In the genomic region with DNA sequence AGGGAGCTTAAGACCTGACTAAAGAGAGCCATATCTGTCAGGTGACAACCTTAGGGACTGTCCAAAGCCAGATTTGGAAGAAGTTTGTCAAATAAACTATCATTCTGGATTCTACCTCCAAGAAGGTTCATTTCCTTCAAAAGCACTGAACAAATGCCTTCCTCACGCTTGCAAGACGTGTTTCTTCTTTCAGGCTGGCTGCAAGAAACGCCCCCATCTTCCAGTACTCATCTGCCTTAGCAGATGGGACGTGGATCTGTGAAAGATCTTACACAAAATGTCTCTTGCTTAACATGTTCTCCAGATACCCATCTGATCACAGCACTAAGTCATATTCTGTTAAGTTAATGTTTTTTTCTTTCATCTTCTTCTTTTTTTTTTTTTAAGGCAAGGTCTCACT, we compare ENCODE assay signal across 21 mouse cellular contexts. TPM values are rescaled to one million over a fixed set of nuclear protein-coding genes. Genes with fewer than 3 reads are reported as not detected.
A peak's percentile ranks its signal among the peaks of the same experiment; 100 is the strongest.
DNase-seq lines count a peak whose midpoint lies in the region; ATAC-seq and TF ChIP-seq lines count a peak whose summit lies in the region.
"Had no signal": no experiment of that assay in that cellular context is flagged by ENCODE, and none has a peak within 500 bp of the region (broad histone marks: within the 10 kb centered on the region; RNA-seq: fewer than 3 reads in every experiment).

No protein-coding gene starts in this region.

- no peak overlapping the region for H3K4me2 ChIP-seq in hindbrain, embryonic 11.5 days (replicated peaks; ENCODE audit: low read depth, low read length)
- H3K4me2 ChIP-seq: forebrain, embryonic 15.5 days; hindbrain, embryonic 15.5 days; kidney, embryonic 15.5 days; limb, embryonic 15.5 days had no signal

- H3K4me1 ChIP-seq in hindbrain, embryonic 11.5 days (replicated peaks; ENCODE audit: control insufficient read depth, insufficient read depth, low read length) = no peaks in the 10 kb centered on the region
- H3K4me1 ChIP-seq: forebrain, embryonic 15.5 days; heart, embryonic 10.5 days; hindbrain, embryonic 15.5 days; kidney, embryonic 15.5 days; limb, embryonic 15.5 days had no signal

- H3K36me3 ChIP-seq in hindbrain, embryonic 11.5 days (ENCODE audit: control insufficient read depth, insufficient read depth, low read length) = peaks cover 13% of the 10 kb centered on the region

- no peak overlapping the region for H3K4me3 ChIP-seq in left cerebral cortex, adult 2 months
- H3K4me3 ChIP-seq in hindbrain, embryonic 11.5 days (ENCODE audit: low read depth, low read length) = no peak overlapping the region
- H3K4me3 ChIP-seq: forebrain, embryonic 15.5 days; heart, embryonic 10.5 days; hindbrain, embryonic 15.5 days; kidney, embryonic 15.5 days; limb, embryonic 15.5 days had no signal

- peak overlapping the region; percentile 53 for H3K27ac ChIP-seq in left cerebral cortex, adult 2 months
- no peak overlapping the region for H3K27ac ChIP-seq in hindbrain, embryonic 11.5 days (ENCODE audit: low read depth, low read length)
- H3K27ac ChIP-seq: forebrain, embryonic 15.5 days; heart, embryonic 10.5 days; hindbrain, embryonic 15.5 days; kidney, embryonic 15.5 days; limb, embryonic 15.5 days had no signal

- no peaks in the 10 kb centered on the region for H3K9me3 ChIP-seq in hindbrain, embryonic 11.5 days (ENCODE audit: control insufficient read depth, low read length)
- H3K9me3 ChIP-seq: forebrain, embryonic 15.5 days; heart, embryonic 10.5 days; hindbrain, embryonic 15.5 days; kidney, embryonic 15.5 days; limb, embryonic 15.5 days had no signal

- H3K27me3 ChIP-seq in hindbrain, embryonic 11.5 days (ENCODE audit: control insufficient read depth, insufficient read depth, low read length) = no peaks in the 10 kb centered on the region
- H3K27me3 ChIP-seq: forebrain, embryonic 15.5 days; hindbrain, embryonic 15.5 days; kidney, embryonic 15.5 days; limb, embryonic 15.5 days; Patski had no signal

- no peak for ATAC-seq in hindbrain, embryonic 11.5 days (ENCODE audit: low FRiP score)
- ATAC-seq: activated CD4-positive, CD25-positive, alpha-beta regulatory T cell, adult 4 months; forebrain, embryonic 15.5 days; intestine, embryonic 16.5 days; liver, postnatal 0 days; Patski had no signal

- 87% methylated on average over 4 of the region's 4 CpGs for WGBS in hindbrain, embryonic 11.5 days

- intact Hi-C loops in left cerebral cortex, postnatal 4 days (cut with DNase I) = no loop called here
- intact Hi-C loops in left cerebral cortex, adult 2 months (cut with DNase I) = loop anchor here (5.0 kb wide), 1 partner anchor 68 kb away; no protein-coding TSS in a partner anchor

- DNase-seq in left cerebral cortex, adult 11 months (ENCODE audit: low spot score) = peak; percentile 49
- no peak for DNase-seq in left cerebral cortex, postnatal 4 days
- DNase-seq in frontal cortex, postnatal 10 days (ENCODE audit: low spot score in 2 of 2) = peak; percentile 20 to 38
- DNase-seq in left cerebral cortex, adult 2 months (ENCODE audit: extremely low spot score in 1 of 2, low spot score in 2 of 2) = peak; percentile 41 to 47
- peak; percentile 94 for DNase-seq in telencephalon, adult 2 months (ENCODE audit: low read depth, low spot score)
- no peak for DNase-seq in lung, postnatal 4 days
- no peak for DNase-seq in hindbrain, embryonic 11.5 days (ENCODE audit: low spot score)
- DNase-seq: adrenal gland, postnatal 36 days; cerebellum, postnatal 10 days; gastrocnemius, postnatal 25 days; heart, postnatal 14 days; liver, postnatal 0 days; thymus, adult 18-20 months had no signal

- H3K9ac ChIP-seq in hindbrain, embryonic 11.5 days (ENCODE audit: low read depth, low read length) = no peak overlapping the region
- H3K9ac ChIP-seq: forebrain, embryonic 15.5 days; hindbrain, embryonic 15.5 days; kidney, embryonic 15.5 days; limb, embryonic 15.5 days; liver, postnatal 0 days had no signal

- TF ChIP-seq CTCF in left cerebral cortex, adult 2 months (IDR thresholded peaks at IDR 0.05) = no peak

RNA-seq across cellular contexts. Expression of a gene that starts 35.2 kb away (rescaled TPM):
- 100 to 1,000 TPM; 180 to 196 TPM for total RNA-seq in left cerebral cortex, postnatal 4 days (2021)
- total RNA-seq in left cerebral cortex, adult 2 months (2021) = 100 to 1,000 TPM; 101 to 117 TPM
- polyA plus RNA-seq in hindbrain, embryonic 11.5 days (2014; fragmentation: Nextera tagmentation; extraction: Ambion mirVana) = 31.7 and 40.0 TPM in 2 replicates

RNA-seq across cellular contexts. Expression of a gene that starts 47.7 kb away (rescaled TPM):
- 10 to 100 TPM; 22.5 to 25.5 TPM for total RNA-seq in left cerebral cortex, postnatal 4 days (2021)
- 10 to 100 TPM; 37.2 to 38.7 TPM for total RNA-seq in left cerebral cortex, adult 2 months (2021)
- polyA plus RNA-seq in hindbrain, embryonic 11.5 days (2014; fragmentation: Nextera tagmentation; extraction: Ambion mirVana) = 34.4 and 35.9 TPM in 2 replicates

Comparison
In these comparisons a context has a peak if more than half of its experiments do, and no peak if none do; other contexts are left out.
1. DNase-seq: peak in left cerebral cortex, adult 11 months (single experiment), frontal cortex, postnatal 10 days (2 of 2), left cerebral cortex, adult 2 months (2 of 2) and telencephalon, adult 2 months (single experiment); none in left cerebral cortex, postnatal 4 days (single experiment), lung, postnatal 4 days (0 of 2) and hindbrain, embryonic 11.5 days (single experiment).